Mouse (Mus musculus): ENCODE measurements around the gene Psmb3.

GRCm38 (mm10) chr11:97711200-97711900, 8.2 kb downstream of the Psmb3 start:
- TF ChIP-seq GATA1 (IDR thresholded peaks at IDR 0.05; ENCODE audit: borderline replicate concordance, low read length) (no peak), FLI1 (IDR thresholded peaks at IDR 0.05; ENCODE audit: low read length) (no peak)

Measured in megakaryocyte, embryonic 14.5 days (primary cell).